Mouse (Mus musculus) effector memory CD4-positive, alpha-beta T cell, adult 5 months (primary cell): ENCODE results near the gene Eml1. TPM values are rescaled to one million over a fixed set of nuclear protein-coding genes. Genes with fewer than 3 reads are reported as not detected.

Experiments
- polyA plus RNA-seq: library from polyadenylated mRNA; unstranded; fragments of 100-300 nt; shearing (Covaris generic); gene quantifications from one replicate; pipeline ENCODE4 v1.2.1, GENCODE M21; 2017

Gene Eml1
- 0.19 TPM for polyA plus RNA-seq

GRCm38 (mm10) chr12:108370596-108371428 lies at the start of gene Eml1:
TSS of gene Eml1 (plus strand) at chr12:108370957.

DNA sequence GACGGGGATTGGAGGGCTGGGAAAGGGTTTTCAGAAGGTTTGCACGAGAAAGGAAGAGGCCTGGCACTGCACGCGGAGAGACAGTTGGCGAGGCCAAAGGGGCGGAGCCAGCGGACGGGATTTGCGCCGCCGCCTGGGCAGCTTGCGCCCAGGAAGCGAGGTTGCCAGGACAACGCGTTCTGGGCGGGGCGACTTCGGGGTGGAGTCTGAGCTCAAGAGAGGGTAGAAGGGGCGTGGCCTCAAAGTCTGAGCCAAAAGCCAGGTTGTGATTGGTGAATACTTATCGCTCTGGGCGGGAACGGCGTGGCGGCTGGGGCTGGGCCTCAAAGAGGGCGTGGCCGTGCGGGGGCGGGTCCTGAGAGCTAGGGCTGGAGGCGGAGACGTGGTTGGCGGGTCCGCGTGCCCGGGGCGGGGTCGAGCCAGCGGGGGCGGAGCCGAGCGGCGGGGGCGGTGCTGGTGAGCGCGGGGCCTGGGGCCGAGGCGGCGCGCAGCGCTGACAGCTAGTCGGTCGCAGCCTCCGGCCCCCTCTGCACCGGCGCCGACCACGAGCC lies 36.8 kb upstream of the Eml1 start, which contains the start of gene Cyp46a1:
Cyp46a1 (plus strand) TSS at position 487 of the 551 bp plus-strand sequence.

DNA sequence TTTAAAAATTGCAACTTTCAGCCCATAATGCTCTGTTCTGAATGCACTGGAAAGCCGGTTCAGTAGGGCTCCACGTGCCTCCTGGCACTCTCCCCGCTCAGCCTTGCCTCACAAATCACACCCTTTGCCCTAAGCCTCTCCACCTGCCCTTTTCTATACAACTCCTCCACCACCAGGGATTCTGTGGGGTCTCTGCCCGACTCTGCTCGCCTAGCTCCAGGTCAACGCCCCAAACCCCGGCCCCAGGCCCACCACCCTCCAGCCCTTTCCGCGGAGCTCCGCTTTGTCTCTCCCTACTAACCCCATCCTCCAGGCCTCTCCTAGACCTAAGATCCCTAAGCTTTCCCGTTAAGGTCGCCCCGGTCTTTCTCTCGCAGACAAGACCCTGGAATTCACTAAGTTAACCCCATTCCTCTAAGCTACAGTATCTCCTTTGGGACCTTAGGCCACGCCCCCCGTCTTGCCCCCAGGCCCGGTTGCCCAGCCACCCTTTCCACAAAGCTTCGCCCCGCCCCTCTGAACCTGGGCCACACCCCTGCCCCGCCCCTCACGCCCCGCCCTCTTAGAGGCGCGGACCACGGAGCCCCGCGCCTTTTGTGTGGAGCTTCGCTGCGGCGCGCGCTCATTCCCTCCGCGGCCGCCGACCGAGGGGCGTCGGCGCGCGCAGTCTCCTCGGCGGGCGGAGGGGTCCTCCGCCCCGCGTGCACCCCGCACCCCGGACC lies 183.5 kb downstream of the Eml1 start, which contains the start of gene Evl:
Evl (plus strand) TSS at position 601 of the 722 bp plus-strand sequence.

Other genes starting within 250 kb of the Eml1 start
- 103 TPM for gene Setd3, start 191.6 kb upstream of the Eml1 start, polyA plus RNA-seq
- gene Ccnk, start 191.4 kb upstream of the Eml1 start, polyA plus RNA-seq = 4.9 TPM
- gene Ccdc85c, start 95.5 kb upstream of the Eml1 start, polyA plus RNA-seq = 0.20 TPM
- gene Hhipl1, start 64.7 kb upstream of the Eml1 start, polyA plus RNA-seq = not detected
- 0.29 TPM for gene Cyp46a1, start 36.6 kb upstream of the Eml1 start, polyA plus RNA-seq
- gene Evl, start 183.8 kb downstream of the Eml1 start, polyA plus RNA-seq = 363 TPM